ENCODE assay signal across 8 mouse cellular contexts in the genomic region with DNA sequence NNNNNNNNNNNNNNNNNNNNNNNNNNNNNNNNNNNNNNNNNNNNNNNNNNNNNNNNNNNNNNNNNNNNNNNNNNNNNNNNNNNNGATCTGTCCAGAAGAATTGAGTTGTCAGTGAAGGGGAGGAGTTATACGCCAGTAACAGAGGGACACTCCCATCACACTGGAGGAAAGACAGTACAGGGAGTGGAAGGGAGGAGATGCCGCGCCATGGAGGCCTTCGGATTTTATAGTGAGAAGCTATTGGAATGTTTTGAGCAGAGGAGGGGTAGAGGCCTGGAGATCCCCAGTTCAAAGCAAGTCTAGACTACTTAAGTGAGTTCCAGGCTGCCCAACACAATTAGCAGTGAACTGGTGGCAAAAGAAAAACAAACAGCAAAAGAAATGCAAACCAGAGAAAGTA. TPM values are rescaled to one million over a fixed set of nuclear protein-coding genes. Genes with fewer than 3 reads are reported as not detected.
DNase-seq lines count a peak whose midpoint lies in the region; ATAC-seq lines count a peak whose summit lies in the region.

No protein-coding gene starts in this region.

- peak; percentile 20 for DNase-seq in cerebellum, adult 9-11 months
- no peak for DNase-seq in cerebellum, adult 11 months
- DNase-seq in brain, adult 2 months (ENCODE audit: low read depth, low spot score): peak; percentile 61
- peak; percentile 55 to 61 for DNase-seq in heart, adult 18-20 months
- DNase-seq in kidney, adult 11 months: peak; percentile 42
- DNase-seq in retina, postnatal 7 days (ENCODE audit: low read depth, low spot score): peak; percentile 6
- no peak for DNase-seq in thymus, postnatal 0 days (ENCODE audit: low spot score)

- no peaks in the 10 kb centered on the region for H3K9me3 ChIP-seq in lung, embryonic 16.5 days (ENCODE audit: control insufficient read depth, low read length)

- H3K4me1 ChIP-seq in lung, embryonic 16.5 days (replicated peaks; ENCODE audit: control insufficient read depth, insufficient read depth, low read length): no peaks in the 10 kb centered on the region

- H3K4me2 ChIP-seq in lung, embryonic 16.5 days (ENCODE audit: low read depth, low read length): peak overlapping the region; percentile 55

- peak; percentile 91 for ATAC-seq in lung, embryonic 16.5 days (ENCODE audit: low read depth)

- peak overlapping the region; percentile 43; the same call in 1 of the 2 replicates for H3K9ac ChIP-seq in lung, embryonic 16.5 days (ENCODE audit: low read length)

- H3K36me3 ChIP-seq in lung, embryonic 16.5 days (ENCODE audit: control insufficient read depth, insufficient read depth, low read length): no peaks in the 10 kb centered on the region

- WGBS in lung, embryonic 16.5 days: 11% methylated on average over 4 of the region's 4 CpGs

- H3K4me3 ChIP-seq in lung, embryonic 16.5 days (ENCODE audit: low read length): peak overlapping the region; percentile 32

- peak overlapping the region; percentile 68 for H3K27ac ChIP-seq in lung, embryonic 16.5 days (ENCODE audit: low read length)

- no peaks in the 10 kb centered on the region for H3K27me3 ChIP-seq in lung, embryonic 16.5 days (ENCODE audit: control insufficient read depth, insufficient read depth, low read depth, low read length)

RNA-seq across cellular contexts. Expression of a gene that starts 33.7 kb away (rescaled TPM):
- 10 to 100 TPM; 50.2 to 63.1 TPM for total RNA-seq in heart, adult 18-20 months (2021)
- 80.3 and 84.2 TPM in 2 replicates for polyA plus RNA-seq in lung, embryonic 16.5 days (2015; fragmentation: Nextera tagmentation; extraction: Ambion mirVana)
- 43.8 and 48.5 TPM in 2 replicates for polyA plus RNA-seq in thymus, postnatal 0 days (2015; fragmentation: Nextera tagmentation; extraction: Ambion mirVana)

RNA-seq across cellular contexts. Expression of a gene that starts 55.4 kb away (rescaled TPM):
- total RNA-seq in heart, adult 18-20 months (2021): 1 to 10 TPM; 6.6 to 9.9 TPM
- polyA plus RNA-seq in lung, embryonic 16.5 days (2015; fragmentation: Nextera tagmentation; extraction: Ambion mirVana): 0.18 TPM in 1 of 2 replicates, not detected in the other
- polyA plus RNA-seq in thymus, postnatal 0 days (2015; fragmentation: Nextera tagmentation; extraction: Ambion mirVana): 0.17 TPM in 1 of 2 replicates, not detected in the other

Comparison
In these comparisons a context has a peak if more than half of its experiments do, and no peak if none do; other contexts are left out.
1. DNase-seq: peak in cerebellum, adult 9-11 months (single experiment), brain, adult 2 months (single experiment), heart, adult 18-20 months (2 of 2), kidney, adult 11 months (single experiment) and retina, postnatal 7 days (single experiment); none in cerebellum, adult 11 months (single experiment) and thymus, postnatal 0 days (single experiment).